Mouse (Mus musculus) layer of hippocampus, adult 8-10 months (tissue): Measurements from ENCODE around the gene Gzf1. TPM values are rescaled to one million over a fixed set of nuclear protein-coding genes. Genes with fewer than 3 reads are reported as not detected.

Experiments used
- DNase-seq, 2 experiments: peaks; one replicate each; pipeline ENCODE4 v3.0.0; 2022; ENCODE audit warnings: low spot score in 2 of 2
- total RNA-seq, 4 experiments: library from RNA; stranded (reverse); gene quantifications; 2 replicates each; pipeline ENCODE4 v1.2.4; 2022

The Gzf1 gene
- total RNA-seq, result 10 to 100 TPM; 28.9 to 34.5 (median 32.9) TPM

- peak; percentile 98 to 99 for DNase-seq
These were observed at the start of gene Gzf1 for GRCm38 (mm10) chr2:148680775-148681291. Gzf1 (plus strand) TSS chr2:148681023.

GRCm38 (mm10) chr2:148631602-148632001, 49.2 kb upstream of the Gzf1 start:
- DNase-seq, result no peak

GRCm38 (mm10) chr2:148634466-148634865, 46.4 kb upstream of the Gzf1 start:
- peak; percentile 26 to 34 for DNase-seq

GRCm38 (mm10) chr2:148642610-148643370, 38.0 kb upstream of the Gzf1 start:
- no peak for DNase-seq

- no peak for DNase-seq
These were observed 36.3 kb upstream of the Gzf1 start for GRCm38 (mm10) chr2:148644421-148645000.

- no peak for DNase-seq
These were observed 30.1 kb upstream of the Gzf1 start for GRCm38 (mm10) chr2:148650587-148651357.

GRCm38 (mm10) chr2:148654961-148655360, 25.9 kb upstream of the Gzf1 start:
- peak; percentile 54 to 81 for DNase-seq

GRCm38 (mm10) chr2:148663458-148663857, 17.4 kb upstream of the Gzf1 start:
- DNase-seq, result no peak

GRCm38 (mm10) chr2:148672199-148673096, 8.4 kb upstream of the Gzf1 start, which contains the start of gene Nxt1:
Nxt1 (plus strand) TSS chr2:148672601.
- peak; percentile 98 to 99 for DNase-seq

GRCm38 (mm10) chr2:148677801-148678200, 3.0 kb upstream of the Gzf1 start:
- peak; percentile 77 to 82 for DNase-seq

GRCm38 (mm10) chr2:148679346-148679745, 1.5 kb upstream of the Gzf1 start:
- peak; percentile 44 to 67 for DNase-seq

- peak; percentile 19 to 52 for DNase-seq
These were observed 653 bp downstream of the Gzf1 start for GRCm38 (mm10) chr2:148681461-148681891.

- no peak for DNase-seq
These were observed 2.2 kb downstream of the Gzf1 start for GRCm38 (mm10) chr2:148683031-148683430.

GRCm38 (mm10) chr2:148684972-148685371, 4.1 kb downstream of the Gzf1 start:
- no peak for DNase-seq

GRCm38 (mm10) chr2:148685709-148686108, 4.9 kb downstream of the Gzf1 start:
- no peak for DNase-seq

- no peak for DNase-seq
These were observed 6.0 kb downstream of the Gzf1 start for GRCm38 (mm10) chr2:148686862-148687261.

- no peak for DNase-seq
These were observed 7.1 kb downstream of the Gzf1 start for GRCm38 (mm10) chr2:148687971-148688370.

- no peak for DNase-seq
These were observed 8.8 kb downstream of the Gzf1 start for GRCm38 (mm10) chr2:148689444-148690140.

- no peak for DNase-seq
These were observed 9.5 kb downstream of the Gzf1 start for GRCm38 (mm10) chr2:148690291-148690690.

- DNase-seq, result no peak
These were observed 10.0 kb downstream of the Gzf1 start for GRCm38 (mm10) chr2:148690781-148691180.
